Mouse (Mus musculus) kidney, adult 2 months (tissue): ENCODE data around the gene Card10.

Source experiments
- CTCF ChIP-seq: fragments of 200-500 bp; conservative IDR thresholded peaks from 2 replicates; pipeline ENCODE4 v1.5.1; 2011; ENCODE audit warnings: low read depth, mild to moderate bottlenecking, control low read depth, low read length, moderate library complexity, mixed read lengths; ENCODE audit not compliant: insufficient read depth, insufficient read length
- POLR2A ChIP-seq: fragments of 200-500 bp; IDR thresholded peaks from one replicate; pipeline ENCODE4 v1.6.1; 2011; ENCODE audit warnings: low read depth, low read length, control low read depth

GRCm38 (mm10) chr15:78784520-78784919 lies 18.3 kb downstream of the Card10 start:
- TF ChIP-seq POLR2A (no peak), CTCF (no peak)
